Mouse (Mus musculus) MEL (cell line): ENCODE measurements around the gene Dse.

Experiments used
- CTCF ChIP-seq, 3 experiments: IDR thresholded peaks in 2 of 3; conservative IDR thresholded peaks in 1 of 3; 2 replicates each; pipeline ENCODE4 v1.5.1; 2011 to 2012; ENCODE audit warnings: low read length in 3 of 3, low read depth in 2 of 3, mild to moderate bottlenecking in 2 of 3, improper control_type of control experiment in 1 of 3, inconsistent platforms in 1 of 3, mixed read lengths in 1 of 3, moderate library complexity in 1 of 3; ENCODE audit not compliant: control insufficient read depth in 1 of 3, insufficient read depth in 1 of 3, poor library complexity in 1 of 3, severe bottlenecking in 1 of 3
- ELF1 ChIP-seq: IDR thresholded peaks from 2 replicates; pipeline ENCODE4 v1.6.1; 2014; ENCODE audit warnings: low read depth, mild to moderate bottlenecking, inconsistent platforms, low read length, improper control_type of control experiment, moderate library complexity
- EP300 ChIP-seq, 2 experiments: IDR thresholded peaks; 2 replicates each; pipeline ENCODE4 v1.6.1; 2011; ENCODE audit warnings: improper control_type of control experiment in 2 of 2, low read length in 2 of 2, low read depth in 1 of 2, mild to moderate bottlenecking in 1 of 2
- JUND ChIP-seq: IDR thresholded peaks from 2 replicates; pipeline ENCODE4 v1.6.1; 2011; ENCODE audit warnings: low read depth, mild to moderate bottlenecking, improper control_type of control experiment, low read length
- NELFE ChIP-seq: IDR thresholded peaks from 2 replicates; pipeline ENCODE4 v1.6.1; 2011; ENCODE audit warnings: low read depth, low read length, improper control_type of control experiment
- NRF1 ChIP-seq: IDR thresholded peaks from 2 replicates; pipeline ENCODE4 v1.6.1; 2014; ENCODE audit warnings: low read depth, mild to moderate bottlenecking, inconsistent platforms, low read length, improper control_type of control experiment, moderate library complexity; ENCODE audit not compliant: poor library complexity, insufficient read depth, severe bottlenecking
- POLR2A ChIP-seq, 2 experiments: IDR thresholded peaks; 2 replicates each; pipeline ENCODE4 v1.6.1; 2011 to 2012; ENCODE audit warnings: low read length in 2 of 2, mild to moderate bottlenecking in 2 of 2, control low read depth in 1 of 2, improper control_type of control experiment in 1 of 2, low read depth in 1 of 2, moderate library complexity in 1 of 2; ENCODE audit not compliant: control insufficient read depth in 1 of 2, insufficient read depth in 1 of 2, poor library complexity in 1 of 2
- RCOR1 ChIP-seq: IDR thresholded peaks from 2 replicates; pipeline ENCODE4 v1.6.1; 2012; ENCODE audit warnings: low read depth, mild to moderate bottlenecking, inconsistent platforms, low read length, improper control_type of control experiment
- SMC3 ChIP-seq: IDR thresholded peaks from 2 replicates; pipeline ENCODE4 v1.6.1; 2011; ENCODE audit warnings: low read depth, low read length, improper control_type of control experiment
- TAL1 ChIP-seq: IDR thresholded peaks from 2 replicates; pipeline ENCODE4 v1.6.1; 2012; ENCODE audit warnings: mild to moderate bottlenecking, inconsistent platforms, low read length, moderate library complexity, mixed read lengths
- TCF12 ChIP-seq: IDR thresholded peaks from 2 replicates; pipeline ENCODE4 v1.6.1; 2014; ENCODE audit warnings: low read depth, mild to moderate bottlenecking, inconsistent platforms, low read length, improper control_type of control experiment, moderate library complexity
- ZKSCAN1 ChIP-seq: IDR thresholded peaks from 2 replicates; pipeline ENCODE4 v1.6.1; 2012; ENCODE audit warnings: low read depth, mild to moderate bottlenecking, inconsistent platforms, low read length, improper control_type of control experiment, moderate library complexity

DNA sequence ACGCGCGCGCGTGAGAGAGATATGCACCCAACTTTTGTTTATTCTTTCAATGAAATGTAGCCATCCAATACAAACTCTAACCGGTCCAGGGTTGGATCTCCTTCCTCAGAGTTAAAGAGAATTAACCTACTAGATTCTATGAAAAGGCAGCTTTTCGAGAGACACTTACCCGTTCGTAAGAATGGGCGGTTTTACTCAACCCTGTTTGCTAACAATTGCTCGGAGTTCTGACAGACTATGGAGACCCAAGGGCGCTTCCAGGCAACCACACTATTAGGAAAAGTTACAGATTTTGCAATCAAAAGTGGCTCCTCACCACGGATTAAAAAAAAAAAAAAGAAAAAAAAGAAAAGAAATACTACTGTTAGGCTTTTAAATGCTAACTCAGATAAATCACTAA lies 516 bp upstream of the Dse start:
- TF ChIP-seq EP300 (IDR thresholded peaks at IDR 0.05; ENCODE audit: low read depth in 1 of 2, low read length in 2 of 2) (no peak), POLR2A (IDR thresholded peaks at IDR 0.05; ENCODE audit: control insufficient read depth in 1 of 2, insufficient read depth in 1 of 2, low read depth in 1 of 2, low read length in 2 of 2, poor library complexity in 1 of 2) (no peak), CTCF (IDR thresholded peaks at IDR 0.05 in 2 of 3, conservative IDR thresholded peaks at IDR 0.05 in 1 of 3; ENCODE audit: control insufficient read depth in 1 of 3, insufficient read depth in 1 of 3, low read depth in 2 of 3, low read length in 3 of 3, poor library complexity in 1 of 3, severe bottlenecking in 1 of 3) (no peak), SMC3 (no peak), TCF12 (no peak), JUND (no peak), NRF1 (no peak), ZKSCAN1 (no peak), ELF1 (no peak), RCOR1 (no peak), NELFE (no peak), TAL1 (no peak)
